Mouse (Mus musculus): ENCODE measurements around the gene AU022252. TPM values are rescaled to one million over a fixed set of nuclear protein-coding genes. Genes with fewer than 3 reads are reported as not detected.

AU022252 gene
- polyA plus RNA-seq, 1 experiment: 5.0 TPM

GRCm38 (mm10) chr4:119189864-119190263 is 42.6 kb downstream of the AU022252 start, which contains the start of gene Ermap:
Gene Ermap (minus strand): TSS chr4:119190011.
- Histone ChIP-seq H3K4me1 (ENCODE audit: control insufficient read depth, insufficient read depth, low read length) (peaks cover 3% of the 10 kb centered on the region), H3K4me3 (replicated peaks; ENCODE audit: control insufficient read depth, low read depth, low read length) (peak within 1 kb of the TSS; percentile 88), H3K27ac (ENCODE audit: control insufficient read depth, insufficient read depth, low read depth, low read length, poor library complexity) (peak within 1 kb of the TSS; percentile 93)
- no peak for TF ChIP-seq CTCF (IDR thresholded peaks at IDR 0.05; ENCODE audit: control insufficient read depth, insufficient read depth, low read length)
- TF ChIP-seq POLR2A (IDR thresholded peaks at IDR 0.05; ENCODE audit: borderline replicate concordance, control insufficient read depth, low read depth, low read length): peak; percentile 47; the same call in 1 of the 2 replicates
- WGBS: 60% methylated on average over 6 of the region's 6 CpGs

GRCm38 (mm10) chr4:119189392-119189791 is 43.1 kb downstream of the AU022252 start:
- peaks cover 3% of the 10 kb centered on the region for H3K4me1 ChIP-seq (ENCODE audit: control insufficient read depth, insufficient read depth, low read length)
- peak overlapping the region; percentile 93 for H3K27ac ChIP-seq (ENCODE audit: control insufficient read depth, insufficient read depth, low read depth, low read length, poor library complexity)
- WGBS: 66% methylated on average over 6 of the region's 6 CpGs
- H3K4me3 ChIP-seq (replicated peaks; ENCODE audit: control insufficient read depth, low read depth, low read length): peak overlapping the region; percentile 88
- TF ChIP-seq CTCF (IDR thresholded peaks at IDR 0.05; ENCODE audit: control insufficient read depth, insufficient read depth, low read length): no peak
- no peak for TF ChIP-seq POLR2A (IDR thresholded peaks at IDR 0.05; ENCODE audit: borderline replicate concordance, control insufficient read depth, low read depth, low read length)

- peak overlapping the region; percentile 32 for H3K27ac ChIP-seq (ENCODE audit: control insufficient read depth, insufficient read depth, low read depth, low read length, poor library complexity)
- 19% methylated on average over 11 of the region's 11 CpGs for WGBS
Observed at GRCm38 (mm10) chr4:119188060-119188785, 44.3 kb downstream of the AU022252 start.

GRCm38 (mm10) chr4:119185771-119186170 is 46.7 kb downstream of the AU022252 start:
- H3K27ac ChIP-seq (ENCODE audit: control insufficient read depth, insufficient read depth, low read depth, low read length, poor library complexity): no peak overlapping the region
- peak overlapping the region; percentile 4 for H3K4me3 ChIP-seq (replicated peaks; ENCODE audit: control insufficient read depth, low read depth, low read length)
- WGBS: 83% methylated on average over 4 of the region's 4 CpGs
- TF ChIP-seq CTCF (IDR thresholded peaks at IDR 0.05; ENCODE audit: control insufficient read depth, insufficient read depth, low read length): no peak
- no peak for TF ChIP-seq POLR2A (IDR thresholded peaks at IDR 0.05; ENCODE audit: borderline replicate concordance, control insufficient read depth, low read depth, low read length)
- H3K4me1 ChIP-seq (ENCODE audit: control insufficient read depth, insufficient read depth, low read length): no peaks in the 10 kb centered on the region; the same call in 1 of the 2 replicates

More at GRCm38 (mm10) chr4:119188060-119188785, 44.3 kb downstream of the AU022252 start:
- Histone ChIP-seq H3K4me1 (ENCODE audit: control insufficient read depth, insufficient read depth, low read length) (no peaks in the 10 kb centered on the region; the same call in 1 of the 2 replicates), H3K4me3 (replicated peaks; ENCODE audit: control insufficient read depth, low read depth, low read length) (peak overlapping the region; percentile 75)
- TF ChIP-seq CTCF (IDR thresholded peaks at IDR 0.05; ENCODE audit: control insufficient read depth, insufficient read depth, low read length) (peak; percentile 64), POLR2A (IDR thresholded peaks at IDR 0.05; ENCODE audit: borderline replicate concordance, control insufficient read depth, low read depth, low read length) (no peak)

GRCm38 (mm10) chr4:119183525-119183924 is 49.0 kb downstream of the AU022252 start:
- H3K27ac ChIP-seq (ENCODE audit: control insufficient read depth, insufficient read depth, low read depth, low read length, poor library complexity): no peak overlapping the region
- TF ChIP-seq CTCF (IDR thresholded peaks at IDR 0.05; ENCODE audit: control insufficient read depth, insufficient read depth, low read length) (no peak), POLR2A (IDR thresholded peaks at IDR 0.05; ENCODE audit: borderline replicate concordance, control insufficient read depth, low read depth, low read length) (no peak)
- no peak overlapping the region for H3K4me3 ChIP-seq (replicated peaks; ENCODE audit: control insufficient read depth, low read depth, low read length)
- no peaks in the 10 kb centered on the region; the same call in 1 of the 2 replicates for H3K4me1 ChIP-seq (ENCODE audit: control insufficient read depth, insufficient read depth, low read length)
- WGBS: 68% methylated on average over 1 of the region's 1 CpGs

- TF ChIP-seq POLR2A (IDR thresholded peaks at IDR 0.05; ENCODE audit: borderline replicate concordance, control insufficient read depth, low read depth, low read length) (no peak), CTCF (IDR thresholded peaks at IDR 0.05; ENCODE audit: control insufficient read depth, insufficient read depth, low read length) (no peak)
- no peak overlapping the region for H3K4me3 ChIP-seq (replicated peaks; ENCODE audit: control insufficient read depth, low read depth, low read length)
- no peak overlapping the region for H3K27ac ChIP-seq (ENCODE audit: control insufficient read depth, insufficient read depth, low read depth, low read length, poor library complexity)
- H3K4me1 ChIP-seq (ENCODE audit: control insufficient read depth, insufficient read depth, low read length): no peaks in the 10 kb centered on the region; the same call in none of the 2 replicates
- 30% methylated on average over 9 of the region's 9 CpGs for WGBS
Observed at GRCm38 (mm10) chr4:119181456-119181855, 51.1 kb downstream of the AU022252 start.

GRCm38 (mm10) chr4:119180133-119180707 is 52.3 kb downstream of the AU022252 start:
- no peak overlapping the region for H3K4me3 ChIP-seq (replicated peaks; ENCODE audit: control insufficient read depth, low read depth, low read length)
- no peak overlapping the region for H3K27ac ChIP-seq (ENCODE audit: control insufficient read depth, insufficient read depth, low read depth, low read length, poor library complexity)
- TF ChIP-seq POLR2A (IDR thresholded peaks at IDR 0.05; ENCODE audit: borderline replicate concordance, control insufficient read depth, low read depth, low read length): no peak
- TF ChIP-seq CTCF (IDR thresholded peaks at IDR 0.05; ENCODE audit: control insufficient read depth, insufficient read depth, low read length): no peak
- 67% methylated on average over 4 of the region's 4 CpGs for WGBS
- no peaks in the 10 kb centered on the region; the same call in none of the 2 replicates for H3K4me1 ChIP-seq (ENCODE audit: control insufficient read depth, insufficient read depth, low read length)

- WGBS: 82% methylated on average over 18 of the region's 18 CpGs
- no peaks in the 10 kb centered on the region; the same call in none of the 2 replicates for H3K4me1 ChIP-seq (ENCODE audit: control insufficient read depth, insufficient read depth, low read length)
- H3K27ac ChIP-seq (ENCODE audit: control insufficient read depth, insufficient read depth, low read depth, low read length, poor library complexity): no peak overlapping the region
- H3K4me3 ChIP-seq (replicated peaks; ENCODE audit: control insufficient read depth, low read depth, low read length): no peak overlapping the region
- TF ChIP-seq CTCF (IDR thresholded peaks at IDR 0.05; ENCODE audit: control insufficient read depth, insufficient read depth, low read length) (no peak), POLR2A (IDR thresholded peaks at IDR 0.05; ENCODE audit: borderline replicate concordance, control insufficient read depth, low read depth, low read length) (no peak)
Observed at GRCm38 (mm10) chr4:119178331-119178730, 54.2 kb downstream of the AU022252 start.
